Mouse (Mus musculus) lung, postnatal 10 days (tissue): ENCODE results near the gene Nup210.
A peak's percentile ranks its signal among the peaks of the same experiment; 100 is the strongest.
"Not testable (repeated sequence)": the region's sequence is repeated elsewhere in the genome, so short reads cannot be mapped to it uniquely, and the experiment has no call there.

Source experiments
- DNase-seq: peaks from one replicate; pipeline ENCODE4 v3.0.0; 2021

The Nup210 gene

GRCm38 (mm10) chr6:91103421-91103820 is 13.2 kb downstream of the Nup210 start:
- DNase-seq, result not testable (repeated sequence)

- no peak for DNase-seq
Measured at GRCm38 (mm10) chr6:91100621-91101020, 16.0 kb downstream of the Nup210 start.

GRCm38 (mm10) chr6:91097879-91098278 is 18.8 kb downstream of the Nup210 start:
- no peak for DNase-seq

GRCm38 (mm10) chr6:91095072-91095601 is 21.5 kb downstream of the Nup210 start:
- no peak for DNase-seq

- no peak for DNase-seq
Measured at GRCm38 (mm10) chr6:91092216-91092899, 24.3 kb downstream of the Nup210 start.

- DNase-seq, result peak; percentile 21
Measured at GRCm38 (mm10) chr6:91085114-91085892, 31.3 kb downstream of the Nup210 start.

- no peak for DNase-seq
Measured at GRCm38 (mm10) chr6:91080033-91080432, 36.6 kb downstream of the Nup210 start.

GRCm38 (mm10) chr6:91076249-91076648 is 40.4 kb downstream of the Nup210 start:
- peak; percentile 42 for DNase-seq

GRCm38 (mm10) chr6:91068511-91068910 is 48.1 kb downstream of the Nup210 start:
- DNase-seq, result no peak

GRCm38 (mm10) chr6:91067048-91067447 is 49.6 kb downstream of the Nup210 start:
- no peak for DNase-seq

GRCm38 (mm10) chr6:91061296-91061695 is 55.3 kb downstream of the Nup210 start:
- DNase-seq, result no peak

- DNase-seq, result peak; percentile 53
Measured at GRCm38 (mm10) chr6:91059711-91060110, 56.9 kb downstream of the Nup210 start.

- peak; percentile 13 for DNase-seq
Measured at GRCm38 (mm10) chr6:91057989-91058388, 58.6 kb downstream of the Nup210 start.

- no peak for DNase-seq
Measured at GRCm38 (mm10) chr6:91056348-91056747, 60.3 kb downstream of the Nup210 start.

GRCm38 (mm10) chr6:91052572-91052971 is 64.1 kb downstream of the Nup210 start:
- DNase-seq, result no peak

- DNase-seq, result no peak
Measured at GRCm38 (mm10) chr6:91048019-91048418, 68.6 kb downstream of the Nup210 start.

- no peak for DNase-seq
Measured at GRCm38 (mm10) chr6:91047434-91047833, 69.2 kb downstream of the Nup210 start.

- no peak for DNase-seq
Measured at GRCm38 (mm10) chr6:91046184-91046583, 70.4 kb downstream of the Nup210 start.

- no peak for DNase-seq
Measured at GRCm38 (mm10) chr6:91044628-91045331, 71.8 kb downstream of the Nup210 start.

- DNase-seq, result no peak
Measured at GRCm38 (mm10) chr6:91041287-91041686, 75.3 kb downstream of the Nup210 start.

GRCm38 (mm10) chr6:91028256-91028655 is 88.4 kb downstream of the Nup210 start:
- DNase-seq, result no peak

- DNase-seq, result no peak
Measured at GRCm38 (mm10) chr6:91020810-91021209, 95.8 kb downstream of the Nup210 start.

GRCm38 (mm10) chr6:91016600-91017230 is 99.9 kb downstream of the Nup210 start:
- no peak for DNase-seq
